Mouse (Mus musculus): ENCODE data around the gene Poc1a.

Poc1a gene

DNA sequence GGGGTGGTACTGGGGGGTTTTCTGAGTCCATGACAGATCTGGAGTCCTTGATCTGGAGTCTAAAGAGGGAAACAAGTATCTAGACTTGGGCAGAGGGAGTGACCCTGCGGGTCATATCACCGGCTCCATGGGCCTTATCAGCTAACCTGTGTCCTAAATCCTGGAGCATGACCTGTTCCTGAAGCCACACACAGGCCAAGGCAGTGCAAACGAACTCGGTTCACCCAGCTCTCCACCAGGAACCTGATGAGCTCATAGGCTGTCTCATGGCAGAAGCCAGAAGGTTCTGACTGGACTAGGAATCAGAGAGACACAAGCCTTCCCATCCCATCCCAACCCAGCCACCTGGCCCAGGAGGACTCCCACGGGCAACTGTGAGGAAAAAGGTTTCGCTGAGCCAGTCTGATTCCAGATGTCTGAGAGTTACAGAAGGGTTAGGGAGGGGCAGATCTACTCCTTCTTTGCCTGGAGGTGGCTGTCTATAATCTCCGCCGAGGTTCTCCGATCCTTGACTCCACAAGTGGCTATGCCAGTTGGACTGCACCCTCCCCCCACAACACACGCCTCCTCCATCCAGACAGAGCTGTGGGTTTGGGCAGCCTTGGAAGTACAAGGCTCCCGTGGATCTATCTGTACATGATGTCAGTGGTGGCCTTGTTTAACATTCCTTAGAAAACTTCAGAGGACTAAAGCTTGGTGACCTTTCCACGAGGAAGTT lies 15.3 kb upstream of the Poc1a start:
- in situ Hi-C loops (cut with MseI, MboI): no loop called here

DNA sequence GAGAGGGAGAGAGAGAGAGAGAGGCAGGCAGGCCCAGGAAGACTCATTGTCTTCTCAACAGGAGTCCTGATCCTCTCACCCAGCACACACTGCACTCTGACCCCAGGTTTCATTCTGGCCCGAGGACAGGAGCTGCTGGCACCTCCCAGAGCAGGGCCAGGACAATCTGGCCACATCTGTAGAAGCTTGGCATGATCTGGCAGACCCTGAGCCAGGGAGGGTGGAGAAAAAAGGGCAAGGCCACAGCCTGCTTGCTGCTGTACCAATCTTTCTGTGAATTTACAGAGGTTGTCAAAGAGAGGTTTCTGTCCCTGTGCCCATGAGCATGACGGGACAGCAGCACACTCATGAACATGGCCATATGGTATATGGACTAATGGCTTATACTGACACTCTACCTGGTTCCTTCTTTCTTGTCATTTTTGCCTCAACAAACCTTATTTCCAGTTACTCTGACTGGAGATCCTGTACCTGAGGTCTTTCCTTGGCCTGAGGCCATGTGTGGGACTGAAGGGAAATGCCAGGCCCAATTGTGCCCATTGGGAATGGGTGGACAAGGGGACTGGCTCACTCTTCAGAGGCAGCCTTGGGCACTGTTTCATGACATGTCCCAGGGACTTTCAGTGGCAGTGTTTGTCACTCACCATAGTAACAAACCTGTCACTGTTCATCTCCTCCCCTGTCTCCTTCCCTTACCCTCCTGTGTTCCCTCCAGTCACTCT lies 13.8 kb upstream of the Poc1a start:
- in situ Hi-C loops (cut with MseI, MboI): no loop called here

DNA sequence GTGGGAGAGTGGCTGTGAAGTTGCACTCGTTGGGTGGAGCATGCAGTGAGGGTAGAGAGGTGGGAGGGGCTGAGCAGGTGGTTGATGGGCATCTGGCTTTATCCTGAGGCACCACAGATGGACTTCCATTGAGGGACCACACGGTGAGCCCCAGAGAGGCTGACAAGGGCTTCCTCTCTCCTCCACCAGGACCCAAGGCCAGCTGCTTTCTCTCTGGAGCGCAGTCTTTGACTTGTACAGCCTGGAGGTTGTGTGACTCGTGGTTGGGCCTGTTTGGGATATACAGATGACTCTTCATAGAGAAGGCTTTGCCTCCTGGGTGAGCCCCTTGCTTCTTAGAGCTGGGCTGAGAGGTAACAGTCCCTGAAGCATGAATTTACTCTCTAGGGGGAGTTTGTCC lies 12.4 kb upstream of the Poc1a start:
- in situ Hi-C loops (cut with MseI, MboI): no loop called here

DNA sequence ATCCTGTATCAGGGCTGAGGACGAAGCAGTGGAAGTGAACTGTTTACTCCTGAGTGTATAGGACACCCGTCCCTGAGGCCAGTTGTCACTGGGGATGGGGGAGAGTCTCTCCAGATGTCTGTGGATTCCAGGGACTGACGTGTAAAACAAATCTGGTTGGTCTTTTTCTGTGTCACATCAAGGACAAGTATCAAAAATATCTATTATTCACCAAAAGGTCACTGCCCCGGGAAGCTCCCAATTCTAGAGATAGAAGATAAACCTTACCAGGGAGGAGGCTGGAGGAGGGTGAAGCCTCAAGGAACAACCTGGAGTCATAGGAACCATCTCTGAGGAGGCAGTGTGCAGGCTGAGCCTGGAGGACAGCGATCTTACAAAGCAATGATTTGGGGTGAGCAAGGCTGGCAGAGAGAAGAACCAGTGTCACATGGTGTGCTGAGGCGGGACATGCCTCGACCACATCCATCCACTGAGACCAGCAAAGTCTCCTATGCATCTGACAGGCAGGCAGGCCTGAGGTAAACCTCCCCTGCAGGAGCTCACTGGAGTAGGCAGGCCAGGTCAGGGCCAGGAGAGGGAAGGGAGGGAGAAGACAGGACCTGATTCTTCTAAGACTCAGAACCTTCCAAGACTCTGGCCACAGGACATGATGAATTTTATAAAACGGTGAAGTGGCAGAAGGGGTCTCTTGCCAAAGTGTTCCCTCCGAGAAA lies 11.6 kb upstream of the Poc1a start:
- in situ Hi-C loops (cut with MseI, MboI): no loop called here

DNA sequence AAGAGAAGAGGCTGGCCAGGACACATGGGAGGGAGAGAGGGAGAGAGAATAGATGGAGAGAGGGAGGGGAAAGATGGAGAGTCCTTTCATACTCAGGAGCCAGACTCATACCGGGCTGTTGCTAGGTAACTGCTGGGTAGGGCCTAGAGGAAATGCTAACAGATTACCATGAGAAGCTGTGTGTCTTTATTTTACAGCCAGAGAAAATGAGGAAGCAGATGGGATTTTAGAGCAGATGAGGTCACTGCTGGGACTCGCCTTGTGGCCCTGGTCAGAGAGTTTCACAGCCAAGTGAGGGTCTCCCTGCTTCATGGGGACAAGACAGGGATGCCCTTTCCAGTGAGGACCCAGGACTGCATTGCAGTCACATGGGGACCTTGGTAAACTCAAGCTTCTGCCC lies 11.0 kb upstream of the Poc1a start:
- in situ Hi-C loops (cut with MseI, MboI): no loop called here

DNA sequence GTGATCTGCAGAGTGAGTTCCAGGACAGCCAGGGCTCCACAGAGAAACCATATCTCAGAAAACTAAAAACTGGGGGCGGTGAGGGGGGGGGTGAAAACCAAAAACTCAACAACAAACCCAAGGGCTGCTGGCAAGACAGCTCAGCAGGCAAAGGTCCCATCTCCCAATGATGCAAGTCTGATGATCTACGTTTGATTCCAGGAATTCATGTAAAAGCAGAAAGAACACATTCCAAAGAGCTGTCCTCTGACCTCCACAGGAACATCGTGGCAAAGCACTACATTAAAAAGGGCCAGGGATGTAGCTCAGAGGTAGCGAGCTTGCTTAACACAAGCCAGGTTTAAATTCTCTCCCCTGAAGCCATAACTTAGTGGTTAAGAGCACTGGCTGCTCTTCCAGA lies 10.2 kb upstream of the Poc1a start:
- in situ Hi-C loops (cut with MseI, MboI): no loop called here

DNA sequence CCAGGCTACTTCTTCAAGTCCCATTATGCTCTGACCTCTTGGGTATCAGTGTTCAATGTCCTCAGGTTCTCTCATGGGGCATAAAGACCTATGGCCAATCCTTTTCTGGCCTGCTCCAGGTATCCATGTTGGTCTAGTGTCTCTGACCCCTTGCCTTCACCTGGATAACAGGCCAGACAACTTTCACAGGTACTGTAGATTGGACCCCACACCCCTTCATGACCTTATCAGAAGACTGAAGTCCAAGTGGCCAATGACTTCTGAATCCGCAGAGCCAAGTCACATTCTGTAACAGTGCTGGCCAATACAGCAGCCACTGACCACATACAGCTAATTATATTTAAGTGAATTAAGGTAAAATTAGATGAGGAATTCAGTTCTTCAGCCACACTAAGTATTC lies 8.6 kb upstream of the Poc1a start:
- in situ Hi-C loops (cut with MseI, MboI): no loop called here

DNA sequence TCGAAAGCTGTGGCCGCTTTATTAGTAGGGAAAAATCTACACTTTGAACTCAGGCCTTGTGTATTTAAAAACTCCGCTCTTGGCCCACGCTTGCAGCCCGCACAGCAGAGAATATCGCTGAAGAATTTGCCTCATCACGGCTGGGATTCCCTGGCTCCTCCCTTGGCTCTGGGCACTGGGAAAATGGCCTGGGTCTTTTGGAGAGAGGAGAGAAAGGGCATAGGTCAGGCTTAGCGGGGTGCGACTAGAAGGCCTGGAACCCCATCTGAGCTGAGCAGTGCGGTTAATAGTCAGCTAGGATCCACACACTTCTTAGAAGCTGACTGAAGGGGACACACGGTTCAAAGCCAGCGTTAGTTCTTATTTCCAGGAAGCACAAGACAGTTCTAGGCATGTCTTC lies 7.6 kb upstream of the Poc1a start:
- in situ Hi-C loops (cut with MseI, MboI): no loop called here

DNA sequence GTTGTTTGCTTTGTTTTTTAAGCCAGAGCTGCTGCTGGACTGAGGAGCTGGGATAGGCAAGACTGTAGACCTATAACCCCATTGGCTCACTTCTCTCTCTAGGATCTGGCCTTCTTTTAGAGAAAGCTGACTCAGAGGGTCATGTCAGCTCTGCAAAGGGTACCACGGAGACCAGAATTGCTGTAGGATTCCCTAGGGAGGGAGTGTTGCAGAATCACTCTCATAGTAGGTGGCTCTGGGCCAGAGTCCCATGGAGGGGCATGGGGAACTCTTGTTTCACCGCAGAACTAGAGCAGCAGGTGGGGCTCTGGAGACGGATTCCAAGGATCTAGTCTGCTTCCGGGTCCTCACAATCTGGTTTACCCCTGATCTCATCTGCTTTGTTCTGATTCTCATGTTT lies 7.1 kb upstream of the Poc1a start:
- in situ Hi-C loops (cut with MseI, MboI): no loop called here

DNA sequence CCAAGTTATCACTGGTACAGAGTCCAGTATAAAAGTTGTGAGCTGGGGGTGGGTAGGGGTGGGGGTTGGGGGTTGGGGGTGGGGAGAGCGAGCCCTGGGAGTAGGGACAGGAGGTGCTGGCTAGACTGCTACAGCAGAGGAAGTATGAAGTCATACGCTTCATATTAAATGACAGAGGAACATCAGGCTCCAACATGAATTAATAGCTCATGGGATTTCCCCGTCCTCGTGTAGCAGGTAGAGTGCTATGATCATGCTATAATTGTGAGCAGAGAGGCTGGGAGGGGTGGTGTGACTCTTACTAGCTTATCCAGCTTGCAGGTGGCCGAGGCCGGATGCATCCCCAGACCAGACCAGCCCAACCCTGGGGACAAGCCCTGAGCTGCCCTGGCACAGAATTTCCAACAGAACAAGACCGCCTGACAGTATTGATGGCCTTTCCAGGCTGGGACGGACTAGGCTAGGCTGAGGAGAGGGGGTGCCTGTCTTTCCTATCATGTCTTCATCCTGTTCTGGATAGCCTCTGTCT lies 6.1 kb upstream of the Poc1a start:
- in situ Hi-C loops (cut with MseI, MboI): no loop called here

DNA sequence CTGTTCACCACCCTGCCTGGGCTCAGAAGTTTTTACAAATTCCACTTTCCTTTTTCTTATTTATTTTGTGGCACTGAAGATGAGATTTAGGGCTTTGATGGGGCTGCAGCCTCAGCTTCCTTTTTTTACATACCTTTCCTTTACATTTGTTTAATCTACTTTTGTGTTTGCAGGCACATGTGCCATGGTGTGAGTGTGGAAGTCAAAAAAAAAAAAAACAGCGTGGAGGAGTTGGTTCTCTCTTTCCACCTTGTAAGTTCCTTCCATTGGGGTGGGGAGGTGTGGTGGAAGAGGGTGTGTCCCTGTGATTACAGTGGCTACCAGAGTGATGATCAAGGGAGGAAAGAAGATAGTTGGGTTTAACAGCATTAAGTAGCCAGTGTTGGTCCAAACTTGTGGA lies 5.1 kb upstream of the Poc1a start:
- in situ Hi-C loops (cut with MseI, MboI): no loop called here

DNA sequence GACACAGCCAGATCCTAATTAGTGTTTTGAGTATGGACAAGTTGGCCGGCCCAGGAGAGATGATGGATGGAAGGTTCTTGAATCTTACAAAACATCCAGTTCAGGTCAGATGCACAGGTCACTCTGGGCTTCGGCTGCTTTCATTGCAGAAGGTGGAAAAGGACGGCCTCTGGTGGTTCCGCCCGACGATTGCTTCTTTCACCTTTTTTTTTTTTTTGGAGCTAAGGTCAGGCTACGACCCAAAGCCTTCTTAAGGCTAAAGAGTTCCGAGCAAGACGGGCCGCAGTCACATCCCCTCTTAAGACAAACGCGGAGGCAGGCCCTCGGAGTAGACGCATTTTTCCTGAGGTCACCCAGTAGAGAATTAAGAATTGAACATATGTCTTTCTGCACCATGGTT lies 475 bp upstream of the Poc1a start:
- in situ Hi-C loops (cut with MseI, MboI): no loop called here

DNA sequence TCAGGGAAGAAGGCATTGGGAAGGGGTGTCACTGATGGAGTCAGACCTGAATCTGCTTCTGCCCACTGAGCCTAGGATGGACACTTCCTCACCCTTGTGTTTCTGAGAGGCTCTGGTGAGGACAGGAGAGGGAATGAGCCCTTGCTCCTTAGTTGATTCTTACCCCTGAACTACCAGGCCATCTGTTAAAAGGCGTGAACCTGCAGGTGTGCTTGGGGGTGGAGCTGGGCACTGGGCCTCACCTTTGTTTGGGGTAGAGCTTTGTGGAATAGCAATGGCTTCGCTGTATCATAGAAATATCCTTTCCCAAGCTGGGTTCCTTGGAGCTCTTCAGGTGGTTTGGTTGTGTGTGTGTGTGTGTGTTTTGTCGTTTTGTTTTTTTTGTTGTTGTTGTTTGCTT lies 1.2 kb downstream of the Poc1a start:
- in situ Hi-C loops (cut with MseI, MboI): no loop called here

DNA sequence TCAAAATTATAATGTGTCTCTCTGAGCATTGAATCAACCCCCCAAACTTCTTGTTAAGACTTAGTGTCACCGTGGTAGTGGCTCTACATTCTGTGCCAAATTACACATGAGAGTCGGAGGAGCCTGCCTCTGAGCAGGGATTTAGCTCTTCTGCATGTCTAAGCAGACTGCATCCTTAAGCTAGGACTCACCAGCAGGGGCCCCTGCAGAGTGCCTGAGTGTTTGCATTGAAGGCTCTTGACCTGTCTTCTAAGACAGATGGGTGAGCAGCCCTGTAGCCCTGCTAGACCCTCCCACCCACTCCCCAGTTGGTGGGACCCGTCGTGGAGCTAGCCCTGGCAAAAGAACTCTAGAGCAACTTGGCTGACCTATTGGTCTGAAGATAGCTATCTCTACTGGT lies 6.3 kb downstream of the Poc1a start:
- in situ Hi-C loops (cut with MseI, MboI): no loop called here

DNA sequence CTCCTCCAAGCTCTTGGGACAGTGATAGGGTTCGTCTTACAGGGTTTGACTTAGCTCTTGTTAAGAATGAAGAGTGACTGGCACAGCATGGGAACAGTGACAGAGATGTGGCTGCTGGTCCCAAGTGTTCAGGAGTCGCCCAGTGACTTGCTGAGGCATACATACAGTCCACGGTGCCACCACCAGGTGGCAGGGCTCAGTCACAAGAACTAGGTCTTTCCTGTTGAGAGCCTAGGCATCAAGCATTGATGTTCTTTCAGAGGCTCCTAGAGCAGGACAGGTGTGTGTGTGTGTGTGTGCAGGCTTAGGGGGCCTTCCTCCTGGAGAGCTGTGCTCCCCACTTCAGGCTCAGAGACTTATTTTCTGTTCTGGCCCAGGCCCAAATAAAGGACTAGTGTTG lies 8.0 kb downstream of the Poc1a start:
- in situ Hi-C loops (cut with MseI, MboI): no loop called here

DNA sequence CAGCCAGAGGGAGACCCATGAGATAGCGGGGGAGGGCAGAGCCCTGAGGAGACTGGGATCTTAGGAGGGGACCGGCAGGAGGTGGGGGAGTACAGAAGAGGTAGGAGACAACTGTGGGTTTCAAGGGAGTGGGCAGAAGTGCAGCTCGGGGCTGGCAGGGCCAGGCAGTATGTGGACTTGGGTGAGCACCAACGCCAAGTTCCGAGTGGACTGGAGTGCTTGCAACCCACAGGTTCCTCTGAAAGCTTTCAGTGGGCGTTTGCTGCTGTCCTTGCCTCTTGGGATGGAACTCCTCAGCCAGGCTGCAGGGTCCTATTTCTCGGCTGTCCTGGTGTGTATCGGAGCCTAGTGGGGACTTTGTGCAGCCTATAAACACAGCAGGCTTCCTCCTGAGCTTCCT lies 9.0 kb downstream of the Poc1a start:
- in situ Hi-C loops (cut with MseI, MboI): no loop called here

DNA sequence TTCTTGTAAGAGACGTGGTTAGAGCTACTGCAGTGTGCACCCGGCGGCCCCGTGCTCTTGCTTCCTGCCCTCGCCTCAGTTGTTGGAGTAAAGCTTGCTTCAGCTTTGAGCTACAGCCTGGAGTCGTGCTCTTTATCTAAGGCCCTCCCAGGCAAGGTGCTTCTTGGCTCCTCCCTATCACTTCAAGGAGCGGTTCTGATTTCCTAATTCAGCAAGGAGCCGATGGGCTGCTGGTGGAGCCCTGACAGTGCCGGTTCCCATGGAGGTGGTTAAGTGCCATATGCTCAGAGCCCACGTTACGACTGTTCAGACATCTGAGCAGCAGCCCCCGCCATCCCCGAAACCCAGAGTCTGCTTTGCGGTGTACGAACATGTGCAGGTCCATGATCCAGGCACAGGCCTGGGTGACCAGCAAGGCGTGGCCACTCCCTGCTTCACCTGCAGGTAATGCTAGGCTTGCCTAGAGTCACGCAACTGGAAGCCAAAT lies 9.8 kb downstream of the Poc1a start:
- in situ Hi-C loops (cut with MseI, MboI): no loop called here

DNA sequence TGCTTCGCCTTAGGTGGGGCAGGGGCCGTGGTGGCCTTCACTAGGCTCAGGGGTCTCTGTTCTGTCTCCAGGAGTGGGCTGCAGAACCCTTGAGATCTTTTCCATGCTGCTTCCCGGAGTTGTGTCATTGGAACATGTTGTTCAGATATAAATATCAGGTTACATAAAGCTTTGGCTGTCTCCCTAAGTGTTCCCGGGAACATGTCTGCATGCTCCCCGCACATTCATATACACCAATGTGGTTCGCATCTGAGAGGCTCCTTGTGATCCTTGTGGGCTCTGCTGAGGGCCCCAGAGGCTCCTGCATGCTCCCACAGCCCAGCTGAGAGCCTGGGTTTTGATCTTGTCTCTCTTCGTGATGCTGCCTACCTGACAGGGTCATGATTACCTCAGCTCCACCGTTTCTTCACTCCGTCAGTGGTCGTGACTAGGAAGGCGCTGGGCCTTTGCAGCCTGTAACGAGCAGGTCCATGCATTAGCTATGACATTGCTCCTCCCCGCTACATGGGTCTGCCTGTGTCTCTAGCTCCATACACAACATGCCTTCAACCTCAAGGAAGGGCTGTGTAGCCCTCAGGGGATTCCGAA lies 12.8 kb downstream of the Poc1a start:
- in situ Hi-C loops (cut with MseI, MboI): no loop called here

DNA sequence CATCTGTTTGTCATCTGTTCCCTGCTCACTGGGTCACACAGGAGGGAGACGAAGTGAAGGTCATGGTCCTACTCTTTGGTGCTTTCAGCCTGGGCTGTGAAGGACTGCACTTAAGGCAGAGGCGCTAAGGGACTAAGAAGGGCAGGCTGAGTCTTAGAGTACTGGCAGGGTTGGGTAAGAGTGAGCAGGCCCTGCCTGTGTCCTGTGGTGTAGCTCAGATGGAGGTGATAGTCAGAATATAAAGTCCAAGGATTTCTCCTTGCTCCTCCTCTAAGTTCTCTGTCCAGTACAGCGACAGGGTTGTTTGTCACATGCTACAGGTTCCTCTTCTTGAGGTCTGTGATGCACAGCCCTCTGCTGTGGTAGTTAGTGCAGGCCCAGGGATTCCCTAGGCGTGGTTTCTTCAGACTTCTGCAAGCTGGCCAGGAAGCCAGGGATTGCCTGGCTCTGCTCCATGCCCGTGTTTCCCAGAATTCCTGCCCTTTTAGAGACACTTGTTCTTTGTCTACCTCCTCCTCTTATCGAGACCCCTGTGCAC lies 15.8 kb downstream of the Poc1a start:
- in situ Hi-C loops (cut with MseI, MboI): no loop called here

DNA sequence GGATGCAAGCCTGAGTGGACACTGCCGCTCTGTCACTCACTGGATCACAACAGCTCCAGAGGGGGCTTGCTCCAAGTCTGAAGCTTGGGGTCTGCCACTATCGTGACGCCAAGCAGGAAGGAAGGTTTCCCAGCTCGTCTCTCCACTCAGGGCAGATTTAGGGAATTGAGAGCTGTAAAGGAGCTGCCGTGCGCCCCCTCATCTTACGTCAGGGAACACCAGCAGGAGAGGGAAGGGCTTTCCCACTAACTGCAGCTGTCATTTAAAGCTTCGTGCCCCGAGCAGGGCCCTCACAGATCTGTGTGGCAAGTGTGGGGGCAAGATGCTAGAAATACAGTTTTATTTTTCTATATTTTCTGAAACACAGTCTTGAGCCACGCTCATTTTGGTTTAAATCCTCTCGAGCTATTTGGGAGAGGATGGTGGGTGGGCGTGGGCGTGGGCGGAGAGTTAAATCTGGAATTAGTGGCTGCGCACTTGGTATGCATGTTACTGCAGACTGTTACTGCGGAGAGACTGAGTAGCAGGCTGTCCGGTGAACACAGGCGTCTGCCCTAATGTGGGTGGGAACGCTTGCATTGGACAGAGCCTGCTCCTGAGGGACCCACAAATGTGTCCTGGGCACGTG lies 19.4 kb downstream of the Poc1a start:
- in situ Hi-C loops (cut with MseI, MboI): no loop called here

DNA sequence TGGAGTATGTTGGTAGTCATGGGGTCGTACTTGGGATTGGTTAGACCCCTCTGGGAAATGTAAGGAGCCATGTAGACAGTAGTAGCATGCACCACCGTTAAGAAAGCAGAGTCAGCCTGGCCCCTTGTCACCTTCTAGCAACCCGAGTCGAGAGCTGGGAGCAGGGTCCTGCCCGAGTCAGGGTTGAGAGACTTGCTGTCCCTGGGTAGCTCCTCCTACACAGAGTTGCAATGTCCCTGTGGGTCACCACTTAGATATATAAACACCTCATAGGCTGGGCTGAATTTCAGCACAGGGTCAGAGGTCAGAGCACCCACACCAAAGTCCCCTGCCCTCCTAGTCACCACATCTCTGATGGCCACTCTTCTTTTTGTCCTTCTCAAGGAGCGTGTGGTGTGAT lies 20.1 kb downstream of the Poc1a start:
- in situ Hi-C loops (cut with MseI, MboI): no loop called here

All from mouse trophoblast stem cell (cell line).